Mouse (Mus musculus): ENCODE results near the gene Ehbp1.

The Ehbp1 gene

GRCm38 (mm10) chr11:22342242-22343207 is at the start of gene Ehbp1:
TSS of gene Ehbp1 (minus strand) at chr11:22342292.
- no peak for DNase-seq (ENCODE audit: low spot score)

DNA sequence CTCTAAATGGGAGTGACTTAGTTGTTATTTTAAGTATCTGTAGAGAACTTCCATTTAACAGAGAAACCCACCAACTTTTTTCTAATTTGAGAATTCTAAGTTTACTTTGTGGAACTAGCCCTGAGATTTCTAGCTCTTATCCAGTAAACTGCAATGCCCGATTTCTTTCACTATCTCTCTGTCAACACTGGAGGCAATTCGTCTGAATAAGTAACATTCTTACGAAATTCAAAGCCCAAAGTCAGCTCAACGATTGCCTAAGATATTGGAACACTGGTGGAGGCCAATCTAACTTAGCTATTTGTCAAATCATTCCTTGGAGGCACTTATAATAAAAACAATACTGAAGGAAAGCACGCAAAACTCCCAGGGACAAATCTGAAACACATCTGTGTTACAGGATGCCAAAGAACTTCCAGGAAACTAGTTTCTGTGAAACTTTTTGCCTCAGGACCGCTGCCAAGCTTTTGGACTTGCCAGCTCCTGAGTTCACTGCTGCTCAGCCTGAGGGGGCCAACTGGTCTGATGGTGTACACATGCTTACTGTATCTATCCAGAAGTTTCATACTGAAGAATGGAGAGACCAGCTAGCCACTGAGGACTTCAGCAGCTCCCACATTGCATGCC is 45.5 kb upstream of the Ehbp1 start:
- DNase-seq (ENCODE audit: low spot score) = peak; percentile 17

- DNase-seq (ENCODE audit: low spot score) = no peak
These were observed 41.4 kb upstream of the Ehbp1 start for GRCm38 (mm10) chr11:22383532-22383931.

GRCm38 (mm10) chr11:22374811-22375210 is 32.7 kb upstream of the Ehbp1 start:
- no peak for DNase-seq (ENCODE audit: low spot score)

- no peak for DNase-seq (ENCODE audit: low spot score)
These were observed 31.2 kb upstream of the Ehbp1 start for GRCm38 (mm10) chr11:22373290-22373674.

- no peak for DNase-seq (ENCODE audit: low spot score)
These were observed 30.7 kb upstream of the Ehbp1 start for GRCm38 (mm10) chr11:22372609-22373289.

DNA sequence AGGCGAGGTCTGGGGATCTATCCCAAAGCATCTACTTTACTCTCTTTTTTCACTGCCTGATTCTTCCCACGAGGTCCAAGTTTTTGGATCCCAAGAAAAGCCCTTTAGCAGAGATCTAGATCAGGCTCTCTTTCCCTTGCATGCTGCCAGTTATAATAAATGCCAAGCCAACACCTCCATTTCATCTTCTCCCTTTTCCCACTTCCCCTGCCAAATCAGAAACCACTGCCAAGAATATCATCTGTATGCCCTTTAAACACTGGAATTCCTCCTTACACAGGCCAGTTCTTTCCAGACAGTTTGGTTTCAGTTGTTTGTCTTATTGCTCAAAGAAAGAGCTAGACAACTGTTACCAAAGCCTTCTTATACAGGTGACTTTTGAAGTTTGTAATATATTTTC is 27.7 kb upstream of the Ehbp1 start:
- no peak for DNase-seq (ENCODE audit: low spot score)

- DNase-seq (ENCODE audit: low spot score) = no peak
These were observed 26.5 kb upstream of the Ehbp1 start for GRCm38 (mm10) chr11:22368621-22369020.

DNA sequence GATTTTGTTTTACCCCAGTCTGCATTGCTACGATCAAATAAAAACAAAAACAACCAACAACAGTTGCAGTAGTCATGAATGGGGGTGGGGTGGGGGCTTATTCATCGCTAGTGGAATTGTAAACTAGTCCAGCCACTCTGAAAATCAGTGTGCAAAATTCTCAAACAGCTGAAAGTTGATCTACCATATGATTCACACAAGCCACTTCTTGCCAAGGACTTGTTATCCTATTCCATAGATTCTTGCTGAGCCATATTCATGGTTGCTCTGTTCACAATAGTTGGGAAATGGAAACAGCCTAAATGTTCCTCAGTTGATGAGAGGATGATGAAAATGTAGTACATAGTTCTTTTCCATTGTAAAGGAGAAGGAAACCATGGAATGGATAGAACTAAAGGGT is 24.4 kb upstream of the Ehbp1 start:
- DNase-seq (ENCODE audit: low spot score) = no peak

DNA sequence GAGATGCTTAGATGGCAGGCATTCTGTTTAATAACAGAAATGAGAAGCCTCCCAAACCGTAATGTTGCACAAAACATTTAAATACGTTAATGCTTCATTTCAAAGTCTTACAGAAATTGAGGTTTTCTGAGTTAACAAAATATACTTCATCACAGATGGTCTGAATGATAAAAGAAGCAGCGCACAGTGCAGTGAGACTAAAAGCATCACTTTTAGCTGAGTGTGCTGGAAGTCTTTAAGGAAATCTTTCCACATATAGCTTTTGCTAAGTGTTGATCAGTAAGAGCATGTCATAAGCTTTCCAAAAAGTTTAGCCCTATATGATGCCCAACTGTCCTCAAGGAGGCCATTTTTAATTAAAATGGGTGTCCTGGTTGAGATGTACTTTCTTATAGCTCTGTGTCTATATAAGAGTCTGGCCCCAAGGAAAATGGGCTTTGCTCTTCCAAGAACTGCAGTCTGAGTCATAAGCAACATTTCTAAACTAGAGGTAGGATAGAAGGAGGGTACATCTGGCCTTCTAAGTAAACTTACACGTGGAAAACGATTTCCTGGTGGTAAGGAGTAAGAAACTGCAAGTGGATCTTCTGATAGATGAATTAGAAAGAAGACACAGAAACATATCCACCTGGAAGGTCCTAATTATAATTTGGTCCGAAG is 12.0 kb upstream of the Ehbp1 start:
- no peak for DNase-seq (ENCODE audit: low spot score)

DNA sequence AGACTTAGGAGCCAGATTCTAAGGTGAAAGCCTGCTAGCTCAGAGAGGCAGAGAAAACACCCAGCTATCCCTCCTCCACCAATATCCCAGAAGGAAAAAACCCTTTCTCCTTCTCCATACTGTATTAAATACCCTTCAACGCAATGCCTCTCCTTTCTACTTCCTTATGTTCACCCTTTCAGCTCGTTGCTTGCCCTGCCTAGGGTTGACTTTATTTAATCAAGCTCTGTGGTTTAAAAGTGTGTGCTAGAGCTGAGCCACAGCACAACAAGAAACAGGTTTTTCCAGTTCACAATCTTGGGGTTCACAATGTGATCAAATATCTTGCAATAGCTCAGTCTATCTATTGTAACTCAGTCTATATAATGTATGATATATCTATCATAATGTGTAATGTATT is 7.9 kb upstream of the Ehbp1 start:
- DNase-seq (ENCODE audit: low spot score) = no peak

GRCm38 (mm10) chr11:22348536-22348910 is 6.4 kb upstream of the Ehbp1 start:
- DNase-seq (ENCODE audit: low spot score) = no peak

DNA sequence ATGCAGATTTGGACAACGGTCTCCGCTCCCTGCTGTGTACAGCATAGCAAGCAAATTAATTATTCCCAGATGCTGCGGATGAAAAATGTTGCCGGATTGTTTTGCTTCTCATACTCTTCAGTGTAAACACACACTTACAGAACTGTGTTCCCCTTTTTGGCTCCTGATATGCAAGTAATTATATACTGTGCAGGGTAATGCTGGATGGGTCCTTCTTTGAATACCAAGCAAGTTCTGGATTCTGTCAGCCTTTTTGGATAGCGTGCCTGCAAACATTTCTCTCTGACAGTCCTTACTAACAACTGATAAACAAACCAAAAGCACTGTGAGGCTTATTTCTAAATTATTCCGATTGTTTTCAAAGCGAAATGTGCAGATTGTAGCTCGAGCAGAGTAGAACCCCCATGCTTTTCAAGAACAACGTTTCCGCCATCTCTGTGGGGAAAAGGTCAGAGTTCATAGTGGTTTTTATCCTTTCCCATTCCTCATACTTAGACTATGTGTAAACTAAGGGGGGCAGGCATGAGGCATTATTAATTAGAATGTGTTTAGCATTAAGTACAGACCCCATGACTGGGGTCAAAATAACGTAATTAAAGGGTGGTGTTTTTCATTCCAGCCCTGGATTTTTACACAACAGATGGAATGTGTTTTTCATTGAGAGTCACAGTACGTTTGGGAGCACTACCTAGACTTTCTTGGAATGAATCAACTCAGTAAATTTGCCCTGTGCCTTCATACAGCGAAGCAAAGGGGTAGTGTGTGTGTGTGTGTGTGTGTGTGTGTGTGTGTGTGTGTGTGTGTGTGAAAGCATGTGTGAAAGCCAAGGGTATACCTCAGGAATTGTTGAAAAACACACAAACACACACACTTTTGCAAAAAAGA is 5.8 kb upstream of the Ehbp1 start:
- no peak for DNase-seq (ENCODE audit: low spot score)

- DNase-seq (ENCODE audit: low spot score) = no peak
These were observed 14.7 kb downstream of the Ehbp1 start for GRCm38 (mm10) chr11:22327302-22327910.

DNA sequence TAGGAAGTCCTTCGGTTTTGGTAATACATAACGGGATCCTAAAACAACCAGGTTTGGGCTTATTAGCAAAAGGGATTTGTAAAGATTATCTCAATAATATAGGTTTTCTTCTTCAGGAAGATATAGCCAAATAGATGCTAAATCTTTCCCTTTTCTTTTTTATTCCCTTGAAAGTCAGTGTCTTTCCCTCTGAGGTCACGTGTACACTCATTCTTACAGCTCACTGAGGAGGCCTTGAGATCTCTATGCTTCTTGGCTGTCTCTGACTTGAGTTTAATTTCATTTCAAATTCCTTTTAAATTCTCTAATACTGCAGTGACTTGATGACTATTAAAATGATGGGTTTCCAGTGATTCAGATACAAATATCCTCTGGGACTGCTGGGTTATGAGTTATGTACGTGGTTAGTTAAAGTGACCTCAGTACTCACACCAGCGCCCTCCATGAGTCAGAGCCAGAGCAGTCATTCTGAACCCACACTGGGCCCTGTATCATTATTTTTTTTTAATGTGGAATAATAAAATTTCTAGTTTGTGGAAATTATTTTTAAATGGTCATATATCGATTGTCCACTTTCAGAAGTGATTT is 24.2 kb downstream of the Ehbp1 start:
- DNase-seq (ENCODE audit: low spot score) = no peak

DNA sequence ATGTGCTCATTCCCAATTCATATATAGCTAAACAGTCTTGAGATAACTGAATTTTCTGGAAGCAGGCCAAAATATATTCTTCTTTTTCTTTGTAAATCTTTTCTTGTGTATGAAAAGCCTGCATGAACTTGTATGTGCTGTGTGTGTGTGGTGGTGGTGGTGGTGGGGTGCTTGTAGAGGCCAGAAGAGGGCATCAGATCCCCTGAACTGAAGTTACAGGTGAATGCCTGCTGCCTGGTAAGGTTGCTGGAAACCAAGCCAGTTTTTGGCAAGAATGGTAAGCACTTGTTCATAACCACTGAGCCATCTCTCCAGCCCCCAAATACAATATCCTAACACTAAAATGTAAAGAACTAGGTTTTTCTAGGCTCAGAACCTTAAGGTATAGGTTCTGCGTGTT is 26.3 kb downstream of the Ehbp1 start:
- no peak for DNase-seq (ENCODE audit: low spot score)

DNA sequence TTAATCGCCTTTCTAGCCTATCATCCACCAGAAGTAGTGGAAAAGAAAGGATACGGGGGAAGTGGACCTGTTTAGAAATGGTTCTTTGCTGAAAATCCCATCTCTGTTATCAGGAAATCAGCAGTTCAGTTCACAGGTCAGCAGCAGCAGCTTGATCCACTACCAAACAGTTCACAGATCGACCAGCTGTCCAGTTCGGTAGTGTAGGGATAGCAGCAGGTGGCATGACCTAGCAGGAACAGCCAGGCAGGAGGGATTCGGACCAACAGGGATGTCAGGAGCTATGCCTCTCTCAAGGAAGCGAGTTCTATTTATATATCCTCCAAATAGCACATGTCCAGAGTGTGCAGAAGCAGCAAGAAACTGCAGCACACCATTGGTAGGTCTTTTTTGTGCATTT is 40.9 kb downstream of the Ehbp1 start:
- DNase-seq (ENCODE audit: low spot score) = no peak

DNA sequence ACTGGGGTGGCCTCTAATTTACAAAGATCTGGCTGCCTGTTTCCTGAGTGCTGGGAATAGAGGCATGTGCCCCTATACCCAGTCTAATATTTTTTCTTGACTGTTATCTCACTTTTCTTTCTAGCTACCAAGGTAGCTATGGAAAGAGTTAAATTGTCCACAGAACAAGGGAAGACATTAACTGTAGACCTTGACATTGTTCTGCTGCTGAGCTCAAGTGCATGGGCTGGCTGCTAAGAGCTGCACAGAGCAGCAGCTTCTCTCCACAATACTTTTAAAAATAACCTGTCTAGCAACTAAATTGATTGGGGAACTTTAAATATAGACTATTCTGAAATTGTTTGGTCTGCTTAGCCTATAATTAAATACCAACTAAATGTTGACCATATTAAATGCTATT is 52.9 kb downstream of the Ehbp1 start:
- DNase-seq (ENCODE audit: low spot score) = no peak

DNA sequence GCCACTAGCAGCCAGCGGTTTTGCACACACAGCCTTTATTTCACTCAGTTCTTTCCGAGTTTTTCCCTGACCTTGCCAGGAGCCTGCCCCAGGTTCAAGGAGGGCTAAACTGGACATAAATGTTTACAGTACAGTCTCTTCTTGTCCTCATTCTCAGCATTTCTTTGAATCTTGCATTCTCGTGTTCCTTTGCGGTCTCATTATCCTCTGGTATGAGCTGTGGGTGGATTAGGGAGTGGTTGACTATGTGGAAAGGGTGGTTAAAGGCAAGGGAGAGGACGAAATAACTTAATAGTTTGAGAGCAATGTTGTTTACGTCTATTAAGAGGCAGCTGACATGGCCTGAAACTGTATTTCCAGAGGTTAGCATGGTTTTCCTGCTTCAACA is 54.6 kb downstream of the Ehbp1 start:
- no peak for DNase-seq (ENCODE audit: low spot score)

DNA sequence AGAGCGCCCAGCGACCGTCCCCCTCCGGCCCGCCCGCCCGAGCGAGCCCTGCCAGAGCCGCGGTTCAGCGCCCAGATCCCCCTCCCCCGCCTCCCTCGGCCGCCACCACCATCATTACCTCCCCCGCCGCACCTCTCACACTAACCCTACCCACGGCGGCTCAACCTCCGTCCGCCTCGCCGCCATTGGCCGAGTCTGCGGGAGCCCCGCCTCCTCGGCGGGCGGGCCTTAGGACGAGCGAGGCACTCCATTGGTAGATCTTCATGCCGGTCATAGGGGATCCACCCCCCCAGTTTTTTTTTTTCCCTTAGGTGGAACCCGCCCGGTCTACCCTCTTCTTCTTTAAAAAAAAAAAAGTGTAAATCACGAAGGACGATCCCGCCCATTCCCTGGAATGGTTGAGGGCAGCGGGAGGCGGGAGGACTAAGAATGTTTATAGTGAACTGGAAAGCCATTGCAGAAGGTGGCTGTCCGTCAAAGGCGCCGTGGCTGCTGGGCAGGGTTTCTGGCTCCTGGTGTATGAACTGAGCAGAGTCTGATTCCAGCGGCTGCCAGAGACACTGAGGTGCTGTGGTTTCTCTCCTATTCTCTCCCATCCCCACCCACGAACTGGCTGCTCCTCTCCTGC is 55.1 kb downstream of the Ehbp1 start:
- peak; percentile 97 for DNase-seq (ENCODE audit: low spot score)

All from ovary, postnatal 36 days (tissue).